Mouse (Mus musculus) MEL (cell line): ENCODE measurements at regions not wholly inside any gene's neighbourhood (a gene's known extent, or its start where the extent isn't known, plus 50 kb on each side); places are given as distances from the start of the nearest gene placed in this dataset.

Experiments
- DNase-seq: peaks from one replicate; pipeline ENCODE4 v3.0.0; 2011; ENCODE audit warnings: low read depth, low spot score
- H3K27ac ChIP-seq: 2 replicates; pipeline ENCODE4 v1.5.1; 2012; ENCODE audit warnings: low read depth, mild to moderate bottlenecking, control low read depth, low read length, moderate library complexity; ENCODE audit not compliant: control insufficient read depth
- H3K27me3 ChIP-seq, 2 experiments: fragments of 150-350 bp in 1 of 2; sonication (generic) in 1 of 2; 2 replicates each; pipeline ENCODE4 v1.6.1; 2012; ENCODE audit warnings: low read length in 2 of 2, mild to moderate bottlenecking in 2 of 2, improper control_type of control experiment in 1 of 2, moderate library complexity in 1 of 2; ENCODE audit not compliant: insufficient read depth in 2 of 2, control insufficient read depth in 1 of 2
- H3K36me3 ChIP-seq, 2 experiments: 2 replicates each; pipeline ENCODE4 v1.6.1; 2012 to 2014; ENCODE audit warnings: low read length in 2 of 2, improper control_type of control experiment in 1 of 2, inconsistent platforms in 1 of 2, mild to moderate bottlenecking in 1 of 2; ENCODE audit not compliant: insufficient read depth in 2 of 2, control insufficient read depth in 1 of 2
- H3K4me1 ChIP-seq, 2 experiments: fragments of 150-350 bp in 1 of 2; sonication (generic) in 1 of 2; 2 replicates each; pipeline ENCODE4 v1.6.1; 2012; ENCODE audit warnings: low read length in 2 of 2, improper control_type of control experiment in 1 of 2, mild to moderate bottlenecking in 1 of 2; ENCODE audit not compliant: insufficient read depth in 2 of 2, control insufficient read depth in 1 of 2
- H3K4me3 ChIP-seq, 2 experiments: fragments of 150-350 bp in 1 of 2; sonication (generic) in 1 of 2; 2 replicates each; pipeline ENCODE4 v1.5.1; 2012; ENCODE audit warnings: low read depth in 2 of 2, low read length in 2 of 2, mild to moderate bottlenecking in 2 of 2, moderate library complexity in 2 of 2, control low read depth in 1 of 2, improper control_type of control experiment in 1 of 2; ENCODE audit not compliant: control insufficient read depth in 1 of 2, insufficient read depth in 1 of 2
- H3K79me2 ChIP-seq: 2 replicates; pipeline ENCODE4 v1.6.1; 2012; ENCODE audit warnings: mild to moderate bottlenecking, low read length, moderate library complexity; ENCODE audit not compliant: control insufficient read depth, poor library complexity, insufficient read depth
- H3K9ac ChIP-seq: 2 replicates; pipeline ENCODE4 v1.6.1; 2012; ENCODE audit warnings: low read depth, mild to moderate bottlenecking, control low read depth, low read length, moderate library complexity; ENCODE audit not compliant: control insufficient read depth, poor library complexity, severe bottlenecking
- H3K9me3 ChIP-seq: fragments of 150-350 bp; sonication (generic); replicated peaks from 2 replicates; pipeline ENCODE4 v1.6.1; 2012; ENCODE audit warnings: mild to moderate bottlenecking, low read length, improper control_type of control experiment, moderate library complexity; ENCODE audit not compliant: insufficient read depth
- CHD1 ChIP-seq: IDR thresholded peaks from 2 replicates; pipeline ENCODE4 v1.6.1; 2012; ENCODE audit warnings: low read depth, mild to moderate bottlenecking, inconsistent platforms, low read length, improper control_type of control experiment
- CHD2 ChIP-seq: IDR thresholded peaks from 2 replicates; pipeline ENCODE4 v1.6.1; 2011; ENCODE audit warnings: low read length, improper control_type of control experiment
- E2F4 ChIP-seq: IDR thresholded peaks from 2 replicates; pipeline ENCODE4 v1.6.1; 2011; ENCODE audit warnings: low read depth, low read length, improper control_type of control experiment, borderline replicate concordance
- ELF1 ChIP-seq: IDR thresholded peaks from 2 replicates; pipeline ENCODE4 v1.6.1; 2014; ENCODE audit warnings: low read depth, mild to moderate bottlenecking, inconsistent platforms, low read length, improper control_type of control experiment, moderate library complexity
- ETS1 ChIP-seq: IDR thresholded peaks from 2 replicates; pipeline ENCODE4 v1.6.1; 2012; ENCODE audit warnings: low read depth, mild to moderate bottlenecking, inconsistent platforms, low read length, improper control_type of control experiment, moderate library complexity
- GATA1 ChIP-seq: IDR thresholded peaks from 2 replicates; pipeline ENCODE4 v1.6.1; 2011; ENCODE audit warnings: low read depth, low read length, improper control_type of control experiment
- JUND ChIP-seq: IDR thresholded peaks from 2 replicates; pipeline ENCODE4 v1.6.1; 2011; ENCODE audit warnings: low read depth, mild to moderate bottlenecking, improper control_type of control experiment, low read length
- KAT2A ChIP-seq: conservative IDR thresholded peaks from 2 replicates; pipeline ENCODE4 v1.6.1; 2012; ENCODE audit warnings: low read depth, low read length, improper control_type of control experiment, inconsistent platforms
- MAX ChIP-seq: IDR thresholded peaks from 2 replicates; pipeline ENCODE4 v1.6.1; 2011; ENCODE audit warnings: low read length, improper control_type of control experiment
- MEF2A ChIP-seq: IDR thresholded peaks from 2 replicates; pipeline ENCODE4 v1.6.1; 2014; ENCODE audit warnings: low read depth, mild to moderate bottlenecking, inconsistent platforms, low read length, improper control_type of control experiment; ENCODE audit not compliant: poor library complexity, insufficient replicate concordance, severe bottlenecking; ENCODE audit errors: extremely low read depth
- MYC ChIP-seq: IDR thresholded peaks from 2 replicates; pipeline ENCODE4 v1.6.1; 2011; ENCODE audit warnings: low read depth, mild to moderate bottlenecking, low read length, improper control_type of control experiment, moderate library complexity
- POLR2A ChIP-seq, 2 experiments: IDR thresholded peaks; 2 replicates each; pipeline ENCODE4 v1.6.1; 2011 to 2012; ENCODE audit warnings: low read length in 2 of 2, mild to moderate bottlenecking in 2 of 2, control low read depth in 1 of 2, improper control_type of control experiment in 1 of 2, low read depth in 1 of 2, moderate library complexity in 1 of 2; ENCODE audit not compliant: control insufficient read depth in 1 of 2, insufficient read depth in 1 of 2, poor library complexity in 1 of 2
- POLR2AphosphoS2 ChIP-seq: IDR thresholded peaks from 2 replicates; pipeline ENCODE4 v1.6.1; 2011; ENCODE audit warnings: low read length, improper control_type of control experiment
- UBTF ChIP-seq: IDR thresholded peaks from 2 replicates; pipeline ENCODE4 v1.6.1; 2012; ENCODE audit warnings: low read depth, mild to moderate bottlenecking, inconsistent platforms, low read length, improper control_type of control experiment, moderate library complexity, borderline replicate concordance; ENCODE audit not compliant: insufficient read depth
- USF2 ChIP-seq, 2 experiments: IDR thresholded peaks; 2 replicates each; pipeline ENCODE4 v1.6.1; 2011 to 2012; ENCODE audit warnings: improper control_type of control experiment in 2 of 2, low read length in 2 of 2, borderline replicate concordance in 1 of 2, inconsistent platforms in 1 of 2, low read depth in 1 of 2, mild to moderate bottlenecking in 1 of 2; ENCODE audit not compliant: insufficient read depth in 1 of 2
- ZKSCAN1 ChIP-seq: IDR thresholded peaks from 2 replicates; pipeline ENCODE4 v1.6.1; 2012; ENCODE audit warnings: low read depth, mild to moderate bottlenecking, inconsistent platforms, low read length, improper control_type of control experiment, moderate library complexity

DNA sequence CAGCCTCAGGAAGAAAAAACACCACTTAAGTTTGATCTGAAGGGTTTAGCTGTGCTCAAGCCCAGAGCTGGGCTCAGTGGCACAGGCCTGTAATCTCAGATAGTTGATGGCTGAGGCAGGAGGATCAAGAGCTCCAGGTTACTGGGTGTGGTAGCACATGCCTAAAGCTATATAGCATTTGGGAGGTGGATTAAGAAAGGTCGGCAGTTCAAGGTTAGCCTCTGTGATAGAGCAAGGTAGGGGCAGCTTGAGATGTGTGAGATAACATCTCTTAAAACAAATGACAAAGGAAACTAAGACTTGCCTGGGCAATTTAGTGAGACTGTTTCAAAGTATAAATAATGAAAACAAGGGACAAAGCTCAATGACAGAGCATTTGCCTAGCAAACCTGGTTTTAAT lies 56.9 kb upstream of the Ptgfrn start:
- Histone ChIP-seq H3K79me2 (no peaks in the 10 kb centered on the region), H3K27ac (no peak overlapping the region), H3K36me3 (no peaks in the 10 kb centered on the region), H3K9ac (no peak overlapping the region), H3K27me3 (no peaks in the 10 kb centered on the region), H3K9me3 (no peaks in the 10 kb centered on the region), H3K4me1 (no peaks in the 10 kb centered on the region), H3K4me3 (no peak overlapping the region)
- no peak for DNase-seq
- TF ChIP-seq UBTF (no peak), POLR2AphosphoS2 (no peak), KAT2A (no peak)

DNA sequence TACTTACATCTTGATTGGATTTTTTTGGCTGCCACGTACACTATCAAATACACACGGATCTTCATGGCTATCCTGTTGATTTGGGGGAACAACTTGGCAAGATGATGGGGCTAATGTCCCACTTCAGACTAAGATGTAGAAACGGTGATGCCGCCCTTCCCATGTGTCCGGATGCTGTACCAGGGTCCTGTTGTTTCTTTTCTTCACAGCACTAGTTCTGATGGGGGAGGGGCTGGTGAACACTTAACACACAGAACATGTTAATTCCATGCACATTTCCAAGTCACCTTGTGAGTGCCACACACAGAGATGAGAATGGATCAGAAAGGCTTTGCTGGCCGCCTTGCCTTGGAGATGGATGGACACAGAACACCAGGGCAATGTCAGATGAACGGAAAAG lies 56.5 kb upstream of the Ptgfrn start:
- Histone ChIP-seq H3K9ac (no peak overlapping the region), H3K36me3 (no peaks in the 10 kb centered on the region), H3K9me3 (no peaks in the 10 kb centered on the region), H3K79me2 (no peaks in the 10 kb centered on the region), H3K4me1 (no peaks in the 10 kb centered on the region), H3K27me3 (no peaks in the 10 kb centered on the region), H3K4me3 (no peak overlapping the region), H3K27ac (no peak overlapping the region)
- TF ChIP-seq GATA1 (no peak), ZKSCAN1 (no peak), MAX (no peak), ETS1 (no peak), CHD1 (no peak), E2F4 (no peak), POLR2AphosphoS2 (no peak), ELF1 (no peak), JUND (no peak), UBTF (no peak), MYC (no peak), POLR2A (IDR thresholded peaks at IDR 0.05; ENCODE audit: control insufficient read depth in 1 of 2, insufficient read depth in 1 of 2, low read depth in 1 of 2, low read length in 2 of 2, poor library complexity in 1 of 2) (no peak), USF2 (IDR thresholded peaks at IDR 0.05; ENCODE audit: borderline replicate concordance in 1 of 2, insufficient read depth in 1 of 2, low read depth in 1 of 2, low read length in 2 of 2) (no peak), CHD2 (no peak), MEF2A (no peak)
- no peak for DNase-seq
